ENCODE assay signal across 11 mouse cellular contexts in the genomic region with DNA sequence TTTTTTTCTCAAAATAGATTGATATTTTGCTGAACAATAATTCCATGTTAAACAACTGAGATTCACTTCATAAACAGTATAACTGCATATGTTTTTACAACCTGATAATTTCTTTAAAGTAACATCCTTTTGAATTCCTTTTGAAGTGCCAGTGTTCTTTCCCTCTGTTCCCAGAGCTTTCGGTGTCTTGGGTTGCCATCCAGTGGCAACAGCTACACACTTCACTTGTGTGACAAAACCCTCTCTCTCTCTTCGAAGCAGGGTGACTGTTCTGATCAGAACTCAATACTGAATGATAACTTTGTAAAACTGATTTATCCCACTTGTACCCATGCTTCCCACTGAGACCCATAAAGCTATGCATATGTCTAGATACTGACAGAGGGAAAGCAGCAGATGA.
DNase-seq lines count a peak whose midpoint lies in the region; ATAC-seq and TF ChIP-seq lines count a peak whose summit lies in the region.
"Had no signal": no experiment of that assay in that cellular context is flagged by ENCODE, and none has a peak within 500 bp of the region (broad histone marks: within the 10 kb centered on the region; RNA-seq: fewer than 3 reads in every experiment).

No protein-coding gene starts in this region.

- no peak overlapping the region for H3K4me2 ChIP-seq in hindbrain, embryonic 16.5 days (ENCODE audit: low read length)
- H3K4me2 ChIP-seq in liver, postnatal 0 days (ENCODE audit: low read depth, low read length) = no peak overlapping the region
- H3K4me2 ChIP-seq: limb, embryonic 12.5 days had no signal

- H3K9ac ChIP-seq in hindbrain, embryonic 16.5 days (ENCODE audit: low read depth, low read length) = no peak overlapping the region
- no peak overlapping the region for H3K9ac ChIP-seq in liver, postnatal 0 days (replicated peaks)
- H3K9ac ChIP-seq: limb, embryonic 12.5 days had no signal

- H3K9me3 ChIP-seq in hindbrain, embryonic 16.5 days (ENCODE audit: control insufficient read depth, low read length) = no peaks in the 10 kb centered on the region
- H3K9me3 ChIP-seq in hindbrain, embryonic 10.5 days = no peaks in the 10 kb centered on the region
- H3K9me3 ChIP-seq in liver, postnatal 0 days (ENCODE audit: low read length) = no peaks in the 10 kb centered on the region
- H3K9me3 ChIP-seq: limb, embryonic 12.5 days had no signal

- no peaks in the 10 kb centered on the region for H3K36me3 ChIP-seq in hindbrain, embryonic 16.5 days (ENCODE audit: control insufficient read depth, insufficient read depth, low read length)
- H3K36me3 ChIP-seq in hindbrain, embryonic 10.5 days = no peaks in the 10 kb centered on the region
- H3K36me3 ChIP-seq in liver, postnatal 0 days (replicated peaks; ENCODE audit: insufficient read depth, low read length) = no peaks in the 10 kb centered on the region
- H3K36me3 ChIP-seq: limb, embryonic 12.5 days had no signal

- TF ChIP-seq CTCF in liver, postnatal 0 days (IDR thresholded peaks at IDR 0.05; ENCODE audit: low read depth) = peak; percentile 42
- no peak for TF ChIP-seq CTCF in cerebellum, adult 2 months (IDR thresholded peaks at IDR 0.05; ENCODE audit: borderline replicate concordance, insufficient read depth, low read depth, low read length)

- WGBS in hindbrain, embryonic 16.5 days = 59% methylated on average over 2 of the region's 2 CpGs
- WGBS in hindbrain, embryonic 10.5 days = 61% methylated on average over 2 of the region's 2 CpGs
- WGBS in liver, postnatal 0 days (ENCODE audit: insufficient replicate concordance) = 55% methylated on average over 2 of the region's 2 CpGs
- WGBS in cerebellum, adult 2 months = 54% methylated on average over 2 of the region's 2 CpGs

- H3K4me1 ChIP-seq in hindbrain, embryonic 16.5 days (ENCODE audit: control insufficient read depth, insufficient read depth, low read depth, low read length) = no peaks in the 10 kb centered on the region
- no peaks in the 10 kb centered on the region for H3K4me1 ChIP-seq in hindbrain, embryonic 10.5 days (replicated peaks)
- no peaks in the 10 kb centered on the region for H3K4me1 ChIP-seq in liver, postnatal 0 days (ENCODE audit: insufficient read depth)
- H3K4me1 ChIP-seq in cerebellum, adult 2 months (ENCODE audit: control insufficient read depth, insufficient read depth, low read length) = no peaks in the 10 kb centered on the region
- H3K4me1 ChIP-seq: limb, embryonic 12.5 days had no signal

- H3K27ac ChIP-seq in hindbrain, embryonic 16.5 days (ENCODE audit: low read depth, low read length) = no peak overlapping the region
- no peak overlapping the region for H3K27ac ChIP-seq in hindbrain, embryonic 10.5 days
- H3K27ac ChIP-seq in liver, postnatal 0 days (ENCODE audit: low read depth) = no peak overlapping the region
- no peak overlapping the region for H3K27ac ChIP-seq in cerebellum, adult 2 months (ENCODE audit: insufficient read depth, low read length)
- H3K27ac ChIP-seq: limb, embryonic 12.5 days had no signal

- no peaks in the 10 kb centered on the region for H3K27me3 ChIP-seq in hindbrain, embryonic 16.5 days (replicated peaks; ENCODE audit: control insufficient read depth, insufficient read depth, low read length)
- H3K27me3 ChIP-seq in hindbrain, embryonic 10.5 days (ENCODE audit: insufficient read depth, poor library complexity, severe bottlenecking) = no peaks in the 10 kb centered on the region
- H3K27me3 ChIP-seq in liver, postnatal 0 days (ENCODE audit: insufficient read depth, low read length) = no peaks in the 10 kb centered on the region
- H3K27me3 ChIP-seq in cerebellum, adult 2 months (ENCODE audit: control insufficient read depth, insufficient read depth, low read length) = no peaks in the 10 kb centered on the region
- H3K27me3 ChIP-seq: limb, embryonic 12.5 days had no signal

- H3K4me3 ChIP-seq in hindbrain, embryonic 16.5 days (ENCODE audit: low read length) = no peak overlapping the region
- H3K4me3 ChIP-seq in hindbrain, embryonic 10.5 days = no peak overlapping the region
- no peak overlapping the region for H3K4me3 ChIP-seq in liver, postnatal 0 days (ENCODE audit: low read depth, low read length)
- no peak overlapping the region for H3K4me3 ChIP-seq in cerebellum, adult 2 months (replicated peaks; ENCODE audit: insufficient read depth, low read depth, low read length)
- H3K4me3 ChIP-seq: limb, embryonic 12.5 days had no signal

- ATAC-seq in hindbrain, embryonic 16.5 days = peak; percentile 82; the same call in 1 of the 2 replicates
- ATAC-seq in liver, postnatal 0 days = no peak

- TF ChIP-seq EP300 in liver, postnatal 0 days (IDR thresholded peaks at IDR 0.05; ENCODE audit: low read depth) = no peak

- DNase-seq in hindbrain, embryonic 10.5 days (ENCODE audit: low spot score) = no peak
- DNase-seq in liver, postnatal 0 days = no peak
- DNase-seq in liver = no peak
- DNase-seq in embryo, embryonic 10.5 days (ENCODE audit: low spot score) = peak; percentile 33
- peak; percentile 8 to 50 for DNase-seq in kidney, postnatal 36 days
- DNase-seq in cerebellum, adult 2 months = no peak
- no peak for DNase-seq in lung, adult 18-20 months
- DNase-seq: gastrocnemius, postnatal 25 days; lung, postnatal 36 days had no signal

- no peak for TF ChIP-seq POLR2A in cerebellum, adult 2 months (IDR thresholded peaks at IDR 0.05; ENCODE audit: borderline replicate concordance, insufficient read depth, low read length)

Comparison
In these comparisons a context has a peak if more than half of its experiments do, and no peak if none do; other contexts are left out.
1. DNase-seq: peak in embryo, embryonic 10.5 days (single experiment) and kidney, postnatal 36 days (2 of 2); none in hindbrain, embryonic 10.5 days (single experiment), liver, postnatal 0 days (single experiment), liver (single experiment), cerebellum, adult 2 months (0 of 2) and lung, adult 18-20 months (0 of 2).